Mouse (Mus musculus) stomach, embryonic 16.5 days (tissue): ENCODE data around the gene Rnf11. TPM values are rescaled to one million over a fixed set of nuclear protein-coding genes. Genes with fewer than 3 reads are reported as not detected.
A peak's percentile ranks its signal among the peaks of the same experiment; 100 is the strongest.

Experiments used
- ATAC-seq: fragments of 200-750 bp; cut with Nextera tagmentation; 2 replicates; pipeline ENCODE4 v1.8.0; 2017; ENCODE audit warnings: moderate number of reproducible peaks, moderate TSS enrichment; ENCODE audit not compliant: insufficient read depth, low FRiP score
- H3K27ac ChIP-seq: fragments of 300-500 bp; sonication (generic); 2 replicates; pipeline ENCODE4 v1.5.1; 2014; ENCODE audit warnings: low read length
- H3K27me3 ChIP-seq: fragments of 300-500 bp; sonication (generic); 2 replicates; pipeline ENCODE4 v1.6.1; 2014; ENCODE audit warnings: low read length, control low read depth, mixed read lengths; ENCODE audit not compliant: control insufficient read depth, insufficient read depth
- H3K36me3 ChIP-seq: fragments of 300-500 bp; sonication (generic); 2 replicates; pipeline ENCODE4 v1.6.1; 2014; ENCODE audit warnings: low read length; ENCODE audit not compliant: control insufficient read depth, insufficient read depth
- H3K4me1 ChIP-seq: fragments of 300-500 bp; sonication (generic); 2 replicates; pipeline ENCODE4 v1.6.1; 2014; ENCODE audit warnings: low read length, control low read depth, mixed read lengths; ENCODE audit not compliant: control insufficient read depth, insufficient read depth
- H3K4me2 ChIP-seq: fragments of 300-500 bp; sonication (generic); 2 replicates; pipeline ENCODE4 v1.6.1; 2014; ENCODE audit warnings: low read depth, low read length, mixed read lengths
- H3K4me3 ChIP-seq: fragments of 300-500 bp; sonication (generic); replicated peaks from 2 replicates; pipeline ENCODE4 v1.5.1; 2014; ENCODE audit warnings: mild to moderate bottlenecking, low read length
- H3K9ac ChIP-seq: fragments of 300-500 bp; sonication (generic); 2 replicates; pipeline ENCODE4 v1.6.1; 2014; ENCODE audit warnings: low read length
- H3K9me3 ChIP-seq: fragments of 300-500 bp; sonication (generic); replicated peaks from 2 replicates; pipeline ENCODE4 v1.6.1; 2016; ENCODE audit warnings: low read length, control low read depth; ENCODE audit not compliant: control insufficient read depth
- WGBS: fragments of 180-500 bp; shearing (Covaris S2); extraction: QIAGEN DNeasy Blood & Tissue Kit; methylation state at CpG from one replicate; pipeline ENCODE4 v1.1.7; 2014; 5-methylcytosine and 5-hydroxymethylcytosine counted together
- polyA plus RNA-seq: library from polyadenylated mRNA; unstranded; fragments of >200 nt; fragmentation: Nextera tagmentation; extraction: Ambion mirVana; gene quantifications from 2 replicates; pipeline ENCODE4 v1.2.1, GENCODE M21; 2015

Rnf11 gene
- polyA plus RNA-seq, 1 experiment from 2014 or later, result 23.4 TPM

GRCm38 (mm10) chr4:109412233-109412632, 72.3 kb downstream of the Rnf11 start:
- no peaks in the 10 kb centered on the region for H3K9me3 ChIP-seq
- WGBS, result 90% methylated on average over 5 of the region's 5 CpGs
- no peak overlapping the region for H3K4me3 ChIP-seq
- no peak overlapping the region for H3K4me2 ChIP-seq
- H3K9ac ChIP-seq, result no peak overlapping the region
- no peaks in the 10 kb centered on the region for H3K36me3 ChIP-seq
- H3K4me1 ChIP-seq, result peaks cover 22% of the 10 kb centered on the region
- no peak for ATAC-seq
- H3K27ac ChIP-seq, result no peak overlapping the region
- no peaks in the 10 kb centered on the region for H3K27me3 ChIP-seq

DNA sequence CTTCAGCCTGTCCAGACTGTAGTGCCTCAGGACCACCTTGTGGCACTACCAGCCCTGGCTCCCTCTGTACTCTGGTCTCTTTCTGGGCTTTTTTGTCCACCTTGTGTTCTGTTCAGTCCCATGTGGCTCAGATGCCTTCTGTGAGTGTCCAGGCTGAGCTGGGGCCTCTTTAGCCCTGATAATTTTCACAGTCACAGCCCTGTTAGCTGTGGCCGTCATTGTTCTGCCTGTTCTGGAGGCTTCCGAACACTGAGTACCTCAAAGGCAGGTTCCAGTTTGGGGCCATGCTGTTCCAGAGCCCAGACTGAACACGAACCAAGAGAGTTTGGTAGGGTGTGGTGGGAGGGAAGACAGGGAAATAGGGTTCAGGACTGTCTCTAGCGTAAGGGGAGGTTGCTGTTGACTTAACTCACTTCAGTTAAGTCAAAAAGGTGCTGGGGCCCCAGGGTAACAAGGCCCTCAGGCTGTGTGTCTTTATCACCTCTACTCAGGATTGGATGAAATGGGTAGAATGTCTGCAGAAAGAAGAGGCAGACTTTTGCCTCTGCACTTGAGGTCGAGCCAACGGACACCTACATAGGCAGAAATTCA, 73.1 kb downstream of the Rnf11 start:
- Histone ChIP-seq H3K27ac (no peak overlapping the region), H3K36me3 (no peaks in the 10 kb centered on the region), H3K4me3 (no peak overlapping the region), H3K27me3 (no peaks in the 10 kb centered on the region), H3K4me2 (no peak overlapping the region), H3K9me3 (no peaks in the 10 kb centered on the region), H3K9ac (no peak overlapping the region), H3K4me1 (peaks cover 23% of the 10 kb centered on the region)
- ATAC-seq, result no peak
- WGBS, result 81% methylated on average over 6 of the region's 6 CpGs

GRCm38 (mm10) chr4:109410681-109411376, 73.7 kb downstream of the Rnf11 start:
- ATAC-seq, result peak; percentile 6; the same call in 1 of the 2 replicates
- Histone ChIP-seq H3K4me3 (no peak overlapping the region), H3K36me3 (no peaks in the 10 kb centered on the region), H3K9ac (no peak overlapping the region), H3K4me2 (no peak overlapping the region), H3K4me1 (peaks cover 29% of the 10 kb centered on the region), H3K27ac (no peak overlapping the region), H3K9me3 (no peaks in the 10 kb centered on the region), H3K27me3 (no peaks in the 10 kb centered on the region)
- 66% methylated on average over 9 of the region's 9 CpGs for WGBS

- H3K9ac ChIP-seq, result peak overlapping the region; percentile 79
- peak overlapping the region; percentile 70 for H3K4me3 ChIP-seq
- WGBS, result 60% methylated on average over 9 of the region's 9 CpGs
- H3K4me1 ChIP-seq, result peaks cover 34% of the 10 kb centered on the region
- no peaks in the 10 kb centered on the region for H3K9me3 ChIP-seq
- H3K36me3 ChIP-seq, result no peaks in the 10 kb centered on the region
- no peak for ATAC-seq
- peak overlapping the region; percentile 81 for H3K27ac ChIP-seq
- H3K4me2 ChIP-seq, result peak overlapping the region; percentile 98
- no peaks in the 10 kb centered on the region for H3K27me3 ChIP-seq
Observed at GRCm38 (mm10) chr4:109407701-109408485, 76.6 kb downstream of the Rnf11 start.

DNA sequence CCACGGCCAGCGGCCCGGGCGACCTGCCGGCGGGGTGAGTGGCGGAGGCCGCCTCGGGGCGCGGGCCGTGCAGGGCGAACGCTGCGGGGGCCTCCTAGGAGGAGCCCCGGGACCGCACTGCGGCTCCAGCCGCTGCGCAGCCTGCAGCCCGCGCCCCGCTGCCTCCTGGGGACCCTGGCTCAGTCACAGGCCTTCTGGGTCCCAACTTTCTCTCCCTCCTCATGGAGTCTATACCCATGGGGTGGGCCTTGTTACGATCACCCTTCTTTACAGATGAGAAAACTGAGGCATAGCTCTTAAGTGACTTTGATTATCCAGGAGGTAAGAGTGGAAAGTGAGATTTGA, 77.4 kb downstream of the Rnf11 start:
- ATAC-seq, result no peak
- WGBS, result 4% methylated on average over 19 of the region's 24 CpGs
- Histone ChIP-seq H3K4me3 (peak overlapping the region; percentile 70), H3K9me3 (no peaks in the 10 kb centered on the region), H3K4me1 (peaks cover 34% of the 10 kb centered on the region), H3K9ac (peak overlapping the region; percentile 79), H3K27me3 (no peaks in the 10 kb centered on the region), H3K36me3 (no peaks in the 10 kb centered on the region), H3K4me2 (peak overlapping the region; percentile 98), H3K27ac (peak overlapping the region; percentile 81)

- peak; percentile 65 for ATAC-seq
- peak within 1 kb of the TSS; percentile 98 for H3K4me2 ChIP-seq
- H3K9ac ChIP-seq, result peak within 1 kb of the TSS; percentile 79
- H3K4me1 ChIP-seq, result peaks cover 31% of the 10 kb centered on the region
- peak within 1 kb of the TSS; percentile 81 for H3K27ac ChIP-seq
- no peaks in the 10 kb centered on the region for H3K9me3 ChIP-seq
- H3K27me3 ChIP-seq, result no peaks in the 10 kb centered on the region
- peak within 1 kb of the TSS; percentile 70 for H3K4me3 ChIP-seq
- under 1% methylated on average over 52 of the region's 56 CpGs for WGBS
- no peaks in the 10 kb centered on the region for H3K36me3 ChIP-seq
Observed at GRCm38 (mm10) chr4:109406486-109407175, 77.9 kb downstream of the Rnf11 start, which contains the start of gene Ttc39a. Ttc39a (plus strand) TSS chr4:109406623.

- peak; percentile 83 for ATAC-seq
- WGBS, result 0% methylated on average over 3 of the region's 3 CpGs
- H3K9me3 ChIP-seq, result no peaks in the 10 kb centered on the region
Observed at GRCm38 (mm10) chr4:109406054-109406485, 78.5 kb downstream of the Rnf11 start.

DNA sequence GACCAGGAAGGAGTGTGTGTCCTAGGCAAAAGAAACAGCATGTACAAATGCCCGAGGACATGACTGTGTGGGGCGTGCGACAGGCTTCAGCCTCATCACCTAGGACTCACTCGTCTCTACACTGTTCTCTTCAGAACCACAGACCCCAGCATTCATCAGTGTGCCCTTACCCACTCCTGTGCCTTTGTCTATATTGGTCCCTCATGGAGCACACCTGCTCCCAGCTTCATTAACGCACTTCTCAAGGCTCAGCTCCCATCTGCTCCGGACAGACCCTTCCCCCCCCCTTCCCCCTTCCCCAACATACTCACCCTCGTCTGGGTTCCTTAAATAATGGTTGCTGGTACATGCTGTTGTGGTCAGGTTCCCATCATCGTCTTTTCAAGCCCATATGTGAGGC, 79.1 kb downstream of the Rnf11 start:
- 65% methylated on average over 8 of the region's 8 CpGs for WGBS
- no peak for ATAC-seq
- Histone ChIP-seq H3K36me3 (no peaks in the 10 kb centered on the region), H3K4me2 (peak overlapping the region; percentile 98), H3K4me3 (peak overlapping the region; percentile 70), H3K9me3 (no peaks in the 10 kb centered on the region), H3K4me1 (peaks cover 24% of the 10 kb centered on the region), H3K27me3 (no peaks in the 10 kb centered on the region), H3K27ac (peak overlapping the region; percentile 81), H3K9ac (peak overlapping the region; percentile 79; the same call in 1 of the 2 replicates)

More at GRCm38 (mm10) chr4:109406054-109406485, 78.5 kb downstream of the Rnf11 start:
- Histone ChIP-seq H3K4me3 (peak overlapping the region; percentile 70), H3K27ac (peak overlapping the region; percentile 81), H3K9ac (peak overlapping the region; percentile 79), H3K36me3 (no peaks in the 10 kb centered on the region), H3K4me2 (peak overlapping the region; percentile 98), H3K4me1 (peaks cover 26% of the 10 kb centered on the region), H3K27me3 (no peaks in the 10 kb centered on the region)
